Mouse (Mus musculus): ENCODE results near the gene Siglec1. TPM values are rescaled to one million over a fixed set of nuclear protein-coding genes. Genes with fewer than 3 reads are reported as not detected.
"Not testable (repeated sequence)": the region's sequence is repeated elsewhere in the genome, so short reads cannot be mapped to it uniquely, and the experiment has no call there.

The Siglec1 gene
- 12.7 and 16.5 TPM in 2 replicates for polyA plus RNA-seq (2012; rRNA removed)

DNA sequence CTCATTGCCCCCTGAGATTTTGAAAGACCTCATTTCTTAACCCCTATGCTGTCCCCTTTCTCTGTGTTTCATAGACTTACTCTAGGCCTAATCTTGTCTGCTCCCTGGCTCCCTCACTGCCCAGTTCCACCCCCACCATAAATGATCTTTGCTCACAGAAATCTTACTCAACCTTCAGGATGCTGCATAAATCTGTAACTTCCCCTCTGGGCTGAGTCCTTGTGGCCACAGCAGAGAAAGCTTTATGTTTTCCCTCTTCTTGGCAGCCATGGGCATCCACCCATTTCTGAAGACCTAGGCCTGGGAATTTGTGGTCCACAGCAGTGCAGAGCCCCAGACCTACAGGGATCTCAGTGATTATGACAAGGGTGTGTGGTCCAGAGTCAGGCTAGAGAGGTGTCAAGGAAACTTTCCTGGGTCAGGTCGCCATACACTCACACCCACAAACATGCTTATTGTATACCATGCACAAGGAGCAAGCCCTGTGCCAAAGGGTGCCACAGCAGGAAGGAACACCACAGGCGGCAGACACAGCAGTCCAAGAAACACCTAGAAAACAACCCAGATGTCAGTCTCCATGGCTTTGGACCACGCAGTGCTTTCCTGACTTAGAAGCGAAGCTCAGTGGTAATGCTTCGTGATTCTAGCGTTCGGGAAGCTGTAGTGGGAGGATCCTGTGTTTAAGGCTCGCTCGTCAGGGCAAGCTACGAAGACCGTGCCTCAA is at the start of gene Siglec1:
Gene Siglec1, minus strand, starts transcription at position 99 of the 724 bp plus-strand sequence.
- no peak for DNase-seq (ENCODE audit: low read depth)

DNA sequence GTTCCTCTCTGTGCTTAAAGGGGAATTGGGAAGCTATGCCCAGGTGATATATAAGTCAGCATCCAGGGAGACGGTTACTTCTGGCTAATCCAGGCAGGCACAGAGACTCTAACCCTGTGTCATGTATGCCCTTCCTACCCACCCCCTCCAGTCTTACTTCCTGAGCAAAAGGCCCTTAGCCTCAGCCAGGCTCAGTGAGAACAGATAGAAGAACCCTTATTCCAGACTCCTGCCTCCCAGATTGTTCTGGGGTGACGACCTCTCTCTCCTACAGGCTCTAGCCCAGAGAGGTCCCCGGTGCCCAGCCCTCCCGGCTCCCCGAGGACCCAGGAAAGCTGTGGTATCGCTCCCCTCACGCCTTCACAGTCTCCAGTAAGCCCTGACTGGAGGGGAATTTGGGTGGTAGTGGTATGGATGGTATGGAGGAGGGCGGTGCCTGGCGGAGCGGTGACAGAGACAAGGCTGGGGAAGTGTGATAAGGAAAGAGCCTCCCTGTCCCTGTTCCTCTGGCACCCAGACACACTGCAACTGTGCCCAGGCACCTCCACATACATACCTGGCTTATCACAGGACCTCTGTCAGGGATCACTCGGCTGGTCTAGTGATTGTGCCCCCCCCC is 49.1 kb upstream of the Siglec1 start:
- no peak for DNase-seq (ENCODE audit: low read depth)

DNA sequence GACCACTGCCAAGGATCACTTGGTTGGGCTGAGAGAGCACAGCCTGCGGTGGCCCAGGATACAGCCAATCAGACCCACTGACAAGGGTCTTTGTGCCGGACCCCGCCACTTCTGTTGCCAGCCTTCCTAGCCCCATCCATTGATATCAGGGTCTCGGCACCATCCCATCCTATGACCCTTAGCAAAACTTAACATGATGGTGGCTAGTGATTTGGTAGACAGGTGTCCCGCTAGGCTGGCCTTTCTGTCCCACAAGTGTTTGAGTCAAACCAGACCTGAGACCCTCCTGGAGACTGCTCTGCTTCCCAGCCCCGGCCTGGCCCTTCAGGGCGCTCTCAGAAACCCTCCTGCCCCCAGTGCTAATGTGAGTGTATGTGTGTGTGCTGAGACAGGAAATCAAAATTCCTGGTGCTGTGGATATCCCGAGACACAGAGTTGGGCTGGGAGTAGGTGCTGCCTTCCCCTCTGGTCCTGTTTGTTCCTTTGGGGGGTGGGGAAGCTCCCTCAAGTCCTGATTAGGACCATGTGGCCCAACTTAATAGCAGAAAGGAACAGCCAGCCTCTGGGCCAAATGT is 48.3 kb upstream of the Siglec1 start:
- no peak for DNase-seq (ENCODE audit: low read depth)

DNA sequence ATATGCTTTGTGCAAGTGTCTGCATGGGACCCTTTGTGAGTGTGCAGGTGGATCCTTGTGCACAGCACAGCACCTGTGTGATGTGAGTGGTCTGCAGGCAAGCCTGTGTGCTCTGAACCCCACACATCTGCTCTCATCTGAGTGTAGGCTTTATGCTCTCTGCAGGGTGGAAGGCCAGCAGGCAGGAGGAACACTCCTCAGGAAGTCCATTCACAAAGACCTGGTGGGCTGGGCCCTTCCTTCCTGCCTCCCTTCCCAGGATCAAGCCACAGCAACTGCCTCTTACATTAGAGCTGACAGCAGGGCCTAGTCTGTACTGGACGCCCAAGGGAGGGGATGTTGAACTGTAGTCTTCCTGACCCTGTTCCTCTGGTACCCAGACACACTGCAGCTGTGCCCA is 47.8 kb upstream of the Siglec1 start:
- no peak for DNase-seq (ENCODE audit: low read depth)

DNA sequence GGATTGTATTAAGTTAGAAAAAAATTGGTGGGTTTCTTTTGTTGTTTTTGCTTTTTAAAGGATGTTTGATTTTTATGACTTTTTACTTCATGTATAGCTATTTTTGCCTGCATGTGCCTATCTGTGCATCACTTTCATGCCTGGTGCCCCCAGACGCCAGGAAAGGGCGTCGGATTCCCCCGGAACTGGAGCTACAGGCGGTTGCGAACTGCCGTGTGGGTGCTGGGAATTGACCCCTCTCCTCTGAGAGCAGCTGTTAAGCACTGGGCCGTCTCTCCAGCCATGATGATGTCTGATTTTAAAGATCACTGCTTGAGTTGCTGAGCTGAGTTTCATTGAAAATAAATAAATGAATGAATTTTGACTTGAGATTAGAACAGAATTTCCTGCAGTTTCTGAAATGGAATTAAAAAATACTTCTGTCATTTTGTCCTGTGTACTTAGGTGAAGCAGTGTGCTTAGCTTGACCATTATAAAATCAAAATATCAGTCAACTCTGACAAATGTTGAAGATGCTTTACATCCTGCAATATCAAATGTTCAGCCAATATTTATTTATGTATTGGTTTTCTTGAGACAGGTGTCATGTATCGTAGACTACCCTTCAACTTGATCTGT is 46.5 kb upstream of the Siglec1 start, which contains the start of gene Gm11037:
Gene Gm11037, plus strand, starts transcription at position 568 of the 618 bp plus-strand sequence.
- no peak for DNase-seq (ENCODE audit: low read depth)

DNA sequence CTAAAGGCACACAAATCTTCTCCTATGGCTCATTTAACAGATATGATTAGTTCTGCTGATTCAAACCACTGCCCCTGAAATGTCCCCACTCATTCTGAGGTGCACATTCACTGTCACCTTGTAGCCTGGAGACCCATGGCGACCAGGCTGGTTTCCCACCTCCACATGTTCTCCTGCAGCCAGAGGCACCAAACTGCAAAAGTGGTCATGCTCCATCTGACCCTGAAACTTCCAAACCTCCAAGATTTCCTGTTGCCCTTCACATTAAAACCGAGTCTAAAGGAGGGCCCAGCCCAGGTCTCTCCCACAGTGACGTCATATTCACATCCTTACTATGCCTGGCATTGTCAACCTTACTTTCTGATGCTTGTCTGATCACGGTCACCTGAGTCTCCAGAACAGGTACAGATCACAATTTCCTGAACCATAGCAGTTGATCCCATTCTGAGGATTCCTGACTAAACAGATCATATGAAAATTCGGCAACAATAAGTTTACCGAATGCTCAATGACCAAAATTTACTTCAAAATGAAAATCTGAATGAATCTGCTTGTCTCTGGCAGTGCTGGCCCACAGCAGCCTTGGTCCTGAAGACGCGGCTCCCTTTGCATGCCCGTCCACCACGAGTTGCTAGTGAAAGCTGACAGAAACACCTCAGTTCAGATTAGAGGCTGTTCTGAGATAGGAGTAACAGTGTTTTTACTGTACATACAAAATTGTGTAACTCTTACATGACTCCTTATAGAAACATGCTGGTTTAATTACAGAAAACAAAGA is 45.7 kb upstream of the Siglec1 start:
- DNase-seq (ENCODE audit: low read depth), result no peak

DNA sequence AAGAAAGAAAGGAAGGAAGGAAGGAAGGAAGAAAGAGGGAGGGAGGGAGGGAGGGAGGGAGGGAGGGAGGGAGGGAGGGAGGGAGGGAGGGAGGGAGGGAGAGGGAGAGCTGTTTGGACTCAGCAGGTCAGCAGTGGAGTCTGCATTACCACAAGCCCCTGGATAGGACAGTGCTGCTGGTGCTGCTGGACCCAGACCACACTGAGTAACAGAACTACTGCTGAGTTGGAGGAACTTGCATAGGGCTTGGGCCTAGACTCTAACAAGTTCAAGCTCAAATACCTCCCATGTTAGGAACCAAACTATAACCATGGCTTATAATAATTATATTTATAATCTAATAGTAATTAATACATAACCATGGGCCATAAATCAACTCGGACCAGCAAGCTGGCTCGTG is 44.3 kb upstream of the Siglec1 start:
- DNase-seq (ENCODE audit: low read depth), result no peak

DNA sequence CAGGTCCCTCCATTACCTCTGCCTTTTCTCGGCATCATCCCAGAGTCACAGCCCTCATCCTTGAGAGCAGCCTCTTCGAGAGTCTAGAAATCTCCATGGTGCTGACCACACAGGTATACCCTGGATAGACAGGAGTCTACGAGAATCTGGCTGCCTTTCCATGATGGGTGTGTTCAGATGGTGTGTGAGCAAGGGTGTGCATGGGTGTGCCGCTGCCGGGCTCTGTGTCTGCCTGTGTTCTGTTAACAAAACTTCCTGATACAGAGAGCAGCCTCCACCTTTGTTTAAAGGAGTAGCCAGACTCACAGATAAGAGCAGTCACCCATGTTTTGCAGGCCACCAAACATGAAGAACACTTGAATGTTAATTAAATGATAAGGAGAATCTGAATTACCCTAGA is 43.3 kb upstream of the Siglec1 start:
- DNase-seq (ENCODE audit: low read depth), result no peak

DNA sequence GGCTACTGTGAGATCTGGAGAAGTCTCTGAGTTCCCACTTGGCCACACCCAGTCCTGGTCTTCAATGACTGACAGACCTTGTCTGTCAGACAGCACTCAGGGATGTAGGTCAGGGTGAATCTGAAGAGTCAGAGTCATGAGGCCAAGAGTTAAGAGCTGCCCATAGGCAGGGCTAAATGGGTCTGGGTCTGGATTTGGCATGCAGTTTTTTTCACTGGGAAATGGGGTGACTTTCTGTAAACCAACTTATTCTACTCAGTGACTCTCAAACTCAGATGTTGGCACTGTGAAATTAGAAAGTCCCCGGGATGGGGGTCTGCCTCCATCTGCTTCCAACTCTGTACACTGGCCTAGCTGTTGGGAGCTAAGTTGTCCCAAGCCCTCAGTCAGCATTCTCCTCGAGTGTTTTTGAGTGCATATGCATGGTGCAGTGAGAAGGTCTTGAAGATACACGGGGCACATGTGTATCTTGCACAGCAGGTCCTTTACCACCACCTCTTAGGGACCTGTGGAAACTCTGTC is 42.1 kb upstream of the Siglec1 start:
- DNase-seq (ENCODE audit: low read depth), result no peak

DNA sequence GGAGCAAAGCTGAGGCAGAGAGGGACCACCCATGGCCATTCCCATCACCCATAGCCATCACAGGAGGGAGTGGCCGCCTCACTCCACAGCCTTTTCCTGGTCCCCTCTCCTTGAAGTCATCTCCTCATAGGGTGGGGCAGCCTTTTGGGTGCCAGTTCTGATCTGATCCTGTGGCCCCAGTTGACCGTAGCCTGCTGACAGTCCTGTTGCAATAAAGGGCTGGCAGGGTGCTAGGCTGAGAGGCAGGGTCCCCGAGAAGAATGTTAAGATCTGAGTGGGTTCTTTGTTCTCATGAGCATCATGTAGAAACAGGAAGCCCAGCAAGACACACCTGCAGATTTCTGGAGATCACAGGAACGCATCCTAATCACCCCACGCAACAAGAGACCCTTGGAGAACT is 41.6 kb upstream of the Siglec1 start:
- DNase-seq (ENCODE audit: low read depth), result no peak

DNA sequence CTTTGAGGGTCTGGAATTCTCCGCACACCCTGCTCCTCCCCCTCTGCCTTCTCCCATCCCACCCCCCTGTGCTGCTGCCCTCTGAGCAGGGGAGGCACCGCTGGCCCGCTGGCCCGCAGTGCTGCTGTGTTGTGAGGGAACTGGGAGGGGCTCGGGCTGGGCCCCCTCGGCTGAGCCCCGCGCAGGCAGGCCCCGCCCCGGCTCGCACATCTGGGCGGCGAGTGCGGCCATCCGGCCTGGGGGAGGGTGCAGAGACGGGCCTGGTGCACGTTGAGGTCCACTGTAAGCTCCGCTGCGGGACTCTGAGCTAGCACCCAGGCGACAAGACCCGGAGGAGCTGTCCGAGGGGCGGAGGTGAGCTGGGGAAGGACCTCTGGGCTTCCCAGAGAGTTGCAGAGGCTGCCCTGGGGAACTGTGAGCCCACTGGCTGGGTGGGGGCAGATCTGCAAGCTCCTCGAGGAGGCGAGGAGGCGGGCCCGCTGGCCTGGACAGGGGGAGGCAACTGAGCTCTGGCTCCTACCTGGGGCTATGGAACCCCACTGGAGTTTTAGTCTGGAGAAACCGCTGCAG is 40.7 kb upstream of the Siglec1 start, which contains the start of gene Hspa12b:
Gene Hspa12b, plus strand, starts transcription at position 120 of the 570 bp plus-strand sequence.
- no peak for DNase-seq (ENCODE audit: low read depth)

DNA sequence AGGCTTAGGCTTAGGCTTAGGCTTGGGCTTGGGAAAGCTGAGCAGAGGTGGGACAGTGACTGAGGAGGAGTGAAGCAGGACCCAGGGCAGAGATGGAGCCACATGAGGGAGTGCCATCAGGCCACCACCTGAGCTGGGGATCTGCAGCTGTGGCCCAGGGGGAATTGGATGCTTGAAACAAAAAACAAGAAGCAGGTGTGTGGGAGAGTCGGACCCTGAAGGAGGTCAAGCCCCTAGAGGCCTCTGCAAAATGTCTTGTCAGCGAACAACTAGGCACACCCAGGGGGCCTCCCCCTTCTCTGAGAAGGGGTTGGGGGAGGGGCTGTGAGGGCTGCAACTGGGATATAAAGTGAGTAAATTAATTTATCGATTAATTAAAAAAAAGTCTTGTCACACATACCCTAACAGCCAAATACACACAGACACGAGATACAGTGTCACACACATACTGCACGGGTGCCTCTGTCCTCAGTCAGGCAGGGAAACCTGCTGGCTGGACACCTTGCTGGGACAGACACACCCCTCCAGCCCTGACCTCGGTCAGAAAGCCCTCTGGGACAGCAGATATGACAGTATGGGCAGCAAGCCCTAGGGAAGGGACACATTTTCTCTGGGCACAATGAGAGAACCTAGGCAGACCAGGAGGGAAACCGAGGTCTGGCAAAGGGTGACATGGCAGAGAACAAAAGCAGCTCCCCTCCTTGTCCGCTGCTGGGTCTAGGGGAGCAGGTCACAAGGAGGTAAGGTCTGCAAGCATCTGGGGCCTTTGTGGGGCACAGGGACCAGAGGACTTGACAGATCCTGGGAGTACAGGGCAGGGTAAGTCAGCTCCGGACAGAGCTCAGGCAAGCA is 39.6 kb upstream of the Siglec1 start:
- DNase-seq (ENCODE audit: low read depth), result no peak

DNA sequence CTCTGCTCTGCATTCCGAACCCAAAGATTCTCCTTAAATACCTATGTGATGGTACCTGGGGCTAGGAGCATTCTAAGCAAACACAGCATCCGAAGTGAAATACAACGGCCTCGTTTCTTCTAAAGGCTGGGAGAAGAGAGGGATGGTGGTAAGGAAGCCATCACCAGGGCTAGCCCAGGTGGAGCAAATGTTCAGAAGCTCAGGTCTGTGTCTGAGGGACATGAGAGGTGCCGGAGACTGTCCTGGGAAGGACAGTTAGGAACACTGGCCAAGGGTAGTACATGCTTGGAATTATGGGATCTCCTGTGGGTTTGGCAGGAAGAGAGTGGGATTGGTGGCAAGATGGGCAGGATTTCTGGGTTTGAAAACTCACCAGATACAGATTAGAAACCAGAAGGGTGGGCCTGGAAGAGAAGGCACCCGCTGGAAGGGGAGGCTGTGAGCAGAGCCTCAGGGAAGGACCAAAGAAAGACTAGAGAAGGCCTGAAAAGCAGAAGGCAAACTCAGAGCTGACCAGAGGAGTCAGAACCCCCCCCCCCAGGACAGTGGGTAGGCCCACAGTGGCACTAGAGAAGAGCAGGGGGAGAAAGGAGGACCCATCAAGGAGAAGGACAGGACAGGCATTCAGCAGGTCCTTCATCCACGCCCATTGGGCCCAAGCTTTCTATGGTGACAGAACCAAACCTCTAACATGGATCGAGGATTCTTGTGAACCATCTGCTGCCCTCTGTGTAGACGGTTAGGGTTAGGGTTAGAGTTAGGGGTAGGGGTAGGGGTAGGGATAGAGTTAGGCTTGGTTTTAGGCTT is 38.8 kb upstream of the Siglec1 start:
- no peak for DNase-seq (ENCODE audit: low read depth)

DNA sequence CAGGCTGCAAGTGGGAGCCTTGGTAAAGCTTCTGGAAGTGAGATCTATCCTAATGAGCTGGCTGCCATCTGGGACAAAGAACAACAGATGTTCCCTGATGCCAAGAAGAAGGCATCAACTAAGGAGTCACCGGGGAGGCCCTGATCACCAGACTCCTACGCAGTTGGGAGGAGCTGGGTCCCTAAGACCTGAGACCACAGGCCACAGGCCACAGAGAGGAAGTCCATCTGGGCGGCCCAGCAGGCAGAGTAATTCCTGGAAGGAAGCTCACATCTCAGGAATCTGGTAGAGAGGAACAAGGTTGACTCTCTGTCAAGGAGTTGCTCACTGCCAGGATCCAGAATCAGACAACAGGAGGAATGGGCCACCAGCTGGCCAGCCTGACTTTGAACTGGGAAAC is 37.6 kb upstream of the Siglec1 start:
- DNase-seq (ENCODE audit: low read depth), result no peak

DNA sequence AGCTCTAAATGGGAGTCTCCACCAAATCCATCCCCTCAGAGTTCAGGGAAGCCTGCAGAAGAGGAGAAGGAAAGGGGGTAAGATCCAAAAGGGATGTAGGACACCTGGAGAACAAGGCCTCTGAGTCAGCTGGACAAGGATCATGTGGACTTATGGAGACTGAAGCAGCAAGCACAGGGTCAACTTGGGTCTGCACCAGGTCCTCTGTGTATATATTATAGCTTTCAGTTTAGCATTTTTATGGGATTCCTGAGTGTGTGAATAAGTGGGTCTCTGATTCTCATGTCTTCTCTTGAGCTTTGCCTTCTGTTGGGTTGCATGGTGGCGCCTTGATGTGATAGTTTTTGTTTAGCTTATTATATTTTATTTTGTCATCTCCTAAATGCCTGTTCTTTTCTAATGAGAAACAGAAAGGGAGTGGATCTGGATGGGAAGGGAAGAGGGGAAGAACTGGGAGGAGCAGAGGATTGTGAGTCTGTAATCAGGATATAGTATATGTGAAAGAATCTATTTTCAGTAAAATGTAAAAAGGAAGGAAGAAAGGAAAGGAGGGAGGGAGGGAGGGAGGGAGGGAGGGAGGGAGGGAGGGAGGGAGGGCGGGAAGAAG is 32.5 kb upstream of the Siglec1 start:
- no peak for DNase-seq (ENCODE audit: low read depth)

DNA sequence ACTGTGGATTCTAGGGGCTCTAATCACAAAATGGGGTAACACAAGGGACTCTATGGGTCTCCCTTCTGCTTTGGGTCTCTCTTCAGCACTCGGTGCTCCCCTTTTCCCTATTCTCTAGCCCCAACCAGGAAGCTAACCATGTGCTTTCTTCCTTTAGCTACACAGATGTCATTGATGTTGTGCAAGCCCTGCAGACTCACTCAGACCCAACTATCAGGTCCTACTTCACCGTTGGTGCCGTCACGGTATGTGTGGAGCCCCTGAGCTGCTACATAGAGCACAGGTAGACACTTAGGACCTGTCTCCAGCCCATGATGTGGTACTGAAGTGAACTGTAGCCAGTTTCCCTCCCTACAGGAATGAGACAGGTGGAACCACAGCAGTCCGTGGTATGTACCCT is 19.4 kb upstream of the Siglec1 start:
- DNase-seq (ENCODE audit: low read depth), result no peak

DNA sequence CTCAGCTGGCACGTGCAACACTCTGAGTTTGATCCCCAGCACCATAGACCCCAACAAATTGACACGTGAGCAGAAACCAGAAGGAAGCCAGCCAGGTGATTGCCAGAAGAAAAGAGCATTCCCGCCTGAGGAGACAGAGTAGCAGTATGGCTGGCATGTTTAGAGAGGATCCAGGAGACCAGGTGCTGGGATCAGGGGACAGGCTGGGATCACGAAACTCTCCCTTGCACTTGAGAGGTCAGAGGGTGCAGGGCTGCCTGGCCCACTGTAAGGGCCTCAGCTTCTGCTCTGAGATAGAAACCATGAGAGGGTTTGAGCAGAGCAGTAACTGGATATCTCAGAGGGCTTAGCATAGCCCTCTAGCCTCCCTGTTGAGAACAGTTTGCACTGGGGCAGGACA is 18.5 kb upstream of the Siglec1 start:
- DNase-seq (ENCODE audit: low read depth), result not testable (repeated sequence)

DNA sequence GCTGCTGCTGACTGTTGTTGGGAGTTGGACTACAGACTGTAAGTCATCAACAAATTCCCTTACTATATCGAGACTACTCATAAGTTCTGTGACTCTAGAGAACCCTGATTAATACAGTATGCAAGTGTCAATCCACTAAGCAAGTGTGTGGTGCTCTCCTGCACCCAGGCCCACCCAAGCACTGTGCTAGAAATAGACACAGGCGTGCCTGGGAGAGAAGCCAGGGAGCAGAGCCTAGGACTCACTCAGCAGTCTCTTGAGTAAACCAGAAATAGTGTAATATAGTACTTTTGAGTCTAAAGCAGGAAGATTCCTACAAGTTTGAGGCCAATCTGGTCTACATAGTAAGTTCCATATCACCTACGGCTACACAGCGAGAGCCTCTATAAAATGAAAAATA is 17.5 kb upstream of the Siglec1 start:
- no peak for DNase-seq (ENCODE audit: low read depth)

DNA sequence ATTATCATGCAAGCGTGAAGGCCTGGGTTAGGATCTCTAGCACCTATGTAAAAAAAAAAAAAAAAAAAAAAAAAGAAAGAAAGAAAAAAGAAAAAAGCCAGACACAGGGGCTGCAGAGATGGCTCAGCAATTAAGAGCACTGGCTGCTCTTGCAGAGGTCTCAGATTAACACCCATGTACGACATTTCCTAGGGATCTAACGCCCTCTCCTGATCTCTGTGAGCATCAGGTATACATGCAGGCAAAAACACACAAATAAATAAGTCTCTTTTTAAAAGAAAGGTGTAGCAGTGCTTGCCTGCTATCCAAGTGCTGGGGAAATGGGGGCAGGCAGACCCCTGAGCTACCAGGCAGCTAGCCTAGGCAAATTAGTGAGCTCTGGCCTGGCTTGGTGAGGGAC is 15.0 kb upstream of the Siglec1 start:
- DNase-seq (ENCODE audit: low read depth), result no peak

Data from gonadal fat pad, adult 2 months (tissue).